Mouse (Mus musculus): ENCODE data around the gene Ugt1a9. TPM values are rescaled to one million over a fixed set of nuclear protein-coding genes. Genes with fewer than 3 reads are reported as not detected.

The Ugt1a9 gene
- polyA plus RNA-seq, 1 experiment: not detected

- 69% methylated on average over 8 of the region's 8 CpGs for whole genome bisulfite sequencing
- H3K27ac ChIP-seq (ENCODE audit: control insufficient read depth, insufficient read depth, low read length): no peak overlapping the region
- no peak overlapping the region for H3K4me3 ChIP-seq (ENCODE audit: control insufficient read depth, insufficient read depth, low read length)
- H3K27me3 ChIP-seq (ENCODE audit: control insufficient read depth, insufficient read depth, low read length): no peaks in the 10 kb centered on the region
- no peaks in the 10 kb centered on the region for H3K4me1 ChIP-seq (replicated peaks; ENCODE audit: control insufficient read depth, insufficient read depth, low read length)
- TF ChIP-seq CTCF (IDR thresholded peaks at IDR 0.05; ENCODE audit: borderline replicate concordance, control insufficient read depth, extremely low read depth, insufficient read depth, low read length, poor library complexity) (no peak), POLR2A (IDR thresholded peaks at IDR 0.05; ENCODE audit: control insufficient read depth, extremely low read depth, insufficient read depth, low read length, poor library complexity) (no peak)
- no peaks in the 10 kb centered on the region for H3K36me3 ChIP-seq (ENCODE audit: control insufficient read depth, insufficient read depth, low read length)
- no peak for DNase-seq
Measured at GRCm38 (mm10) chr1:88212341-88213045, 141.9 kb downstream of the Ugt1a9 start.

GRCm38 (mm10) chr1:88213061-88213460, 142.5 kb downstream of the Ugt1a9 start:
- Histone ChIP-seq H3K27ac (ENCODE audit: control insufficient read depth, insufficient read depth, low read length) (no peak overlapping the region), H3K4me3 (ENCODE audit: control insufficient read depth, insufficient read depth, low read length) (no peak overlapping the region), H3K27me3 (ENCODE audit: control insufficient read depth, insufficient read depth, low read length) (no peaks in the 10 kb centered on the region), H3K36me3 (ENCODE audit: control insufficient read depth, insufficient read depth, low read length) (no peaks in the 10 kb centered on the region), H3K4me1 (replicated peaks; ENCODE audit: control insufficient read depth, insufficient read depth, low read length) (no peaks in the 10 kb centered on the region)
- TF ChIP-seq CTCF (IDR thresholded peaks at IDR 0.05; ENCODE audit: borderline replicate concordance, control insufficient read depth, extremely low read depth, insufficient read depth, low read length, poor library complexity): no peak
- no peak for TF ChIP-seq POLR2A (IDR thresholded peaks at IDR 0.05; ENCODE audit: control insufficient read depth, extremely low read depth, insufficient read depth, low read length, poor library complexity)
- no peak for DNase-seq
- 86% methylated on average over 1 of the region's 1 CpGs for WGBS

GRCm38 (mm10) chr1:88213766-88214461, 143.3 kb downstream of the Ugt1a9 start:
- Histone ChIP-seq H3K36me3 (ENCODE audit: control insufficient read depth, insufficient read depth, low read length) (no peaks in the 10 kb centered on the region), H3K4me1 (replicated peaks; ENCODE audit: control insufficient read depth, insufficient read depth, low read length) (no peaks in the 10 kb centered on the region), H3K4me3 (ENCODE audit: control insufficient read depth, insufficient read depth, low read length) (no peak overlapping the region), H3K27me3 (ENCODE audit: control insufficient read depth, insufficient read depth, low read length) (no peaks in the 10 kb centered on the region), H3K27ac (ENCODE audit: control insufficient read depth, insufficient read depth, low read length) (no peak overlapping the region)
- WGBS: 90% methylated on average over 2 of the region's 2 CpGs
- no peak for TF ChIP-seq POLR2A (IDR thresholded peaks at IDR 0.05; ENCODE audit: control insufficient read depth, extremely low read depth, insufficient read depth, low read length, poor library complexity)
- no peak for TF ChIP-seq CTCF (IDR thresholded peaks at IDR 0.05; ENCODE audit: borderline replicate concordance, control insufficient read depth, extremely low read depth, insufficient read depth, low read length, poor library complexity)
- DNase-seq: no peak

GRCm38 (mm10) chr1:88214462-88214952, 143.9 kb downstream of the Ugt1a9 start:
- TF ChIP-seq POLR2A (IDR thresholded peaks at IDR 0.05; ENCODE audit: control insufficient read depth, extremely low read depth, insufficient read depth, low read length, poor library complexity): no peak
- no peak for TF ChIP-seq CTCF (IDR thresholded peaks at IDR 0.05; ENCODE audit: borderline replicate concordance, control insufficient read depth, extremely low read depth, insufficient read depth, low read length, poor library complexity)
- Histone ChIP-seq H3K4me3 (ENCODE audit: control insufficient read depth, insufficient read depth, low read length) (no peak overlapping the region), H3K27ac (ENCODE audit: control insufficient read depth, insufficient read depth, low read length) (no peak overlapping the region), H3K36me3 (ENCODE audit: control insufficient read depth, insufficient read depth, low read length) (no peaks in the 10 kb centered on the region), H3K4me1 (replicated peaks; ENCODE audit: control insufficient read depth, insufficient read depth, low read length) (no peaks in the 10 kb centered on the region), H3K27me3 (ENCODE audit: control insufficient read depth, insufficient read depth, low read length) (no peaks in the 10 kb centered on the region)
- WGBS: 85% methylated on average over 2 of the region's 2 CpGs
- DNase-seq: no peak

- TF ChIP-seq POLR2A (IDR thresholded peaks at IDR 0.05; ENCODE audit: control insufficient read depth, extremely low read depth, insufficient read depth, low read length, poor library complexity): no peak
- TF ChIP-seq CTCF (IDR thresholded peaks at IDR 0.05; ENCODE audit: borderline replicate concordance, control insufficient read depth, extremely low read depth, insufficient read depth, low read length, poor library complexity): no peak
- H3K36me3 ChIP-seq (ENCODE audit: control insufficient read depth, insufficient read depth, low read length): no peaks in the 10 kb centered on the region
- no peaks in the 10 kb centered on the region for H3K27me3 ChIP-seq (ENCODE audit: control insufficient read depth, insufficient read depth, low read length)
- DNase-seq: no peak
- 73% methylated on average over 10 of the region's 10 CpGs for WGBS
- H3K27ac ChIP-seq (ENCODE audit: control insufficient read depth, insufficient read depth, low read length): no peak overlapping the region
- no peak overlapping the region for H3K4me3 ChIP-seq (ENCODE audit: control insufficient read depth, insufficient read depth, low read length)
- no peaks in the 10 kb centered on the region for H3K4me1 ChIP-seq (replicated peaks; ENCODE audit: control insufficient read depth, insufficient read depth, low read length)
Measured at GRCm38 (mm10) chr1:88215466-88216380, 145.1 kb downstream of the Ugt1a9 start.

DNA sequence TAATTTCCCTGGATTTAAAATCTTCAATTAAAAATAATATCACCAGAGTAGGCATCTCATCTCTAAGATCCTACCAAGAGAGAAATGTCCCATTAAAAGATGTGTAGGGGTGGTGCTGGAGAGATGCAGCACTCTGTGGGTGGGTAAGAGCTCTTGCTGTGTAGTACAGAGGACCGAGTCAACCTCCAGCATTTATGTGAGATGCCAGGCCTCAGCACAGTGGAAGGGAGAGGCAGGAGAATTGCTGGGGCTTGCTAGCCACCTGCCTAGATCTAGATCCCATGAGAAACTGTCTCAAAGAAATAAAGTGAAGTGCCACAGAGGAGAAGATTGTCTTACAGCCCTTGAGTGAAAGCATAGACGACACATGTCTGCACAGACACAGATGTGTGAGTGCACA, 146.0 kb downstream of the Ugt1a9 start:
- TF ChIP-seq POLR2A (IDR thresholded peaks at IDR 0.05; ENCODE audit: control insufficient read depth, extremely low read depth, insufficient read depth, low read length, poor library complexity) (no peak), CTCF (IDR thresholded peaks at IDR 0.05; ENCODE audit: borderline replicate concordance, control insufficient read depth, extremely low read depth, insufficient read depth, low read length, poor library complexity) (no peak)
- no peak overlapping the region for H3K4me3 ChIP-seq (ENCODE audit: control insufficient read depth, insufficient read depth, low read length)
- H3K27me3 ChIP-seq (ENCODE audit: control insufficient read depth, insufficient read depth, low read length): no peaks in the 10 kb centered on the region
- no peak for DNase-seq
- WGBS: 65% methylated on average over 2 of the region's 2 CpGs
- no peaks in the 10 kb centered on the region for H3K36me3 ChIP-seq (ENCODE audit: control insufficient read depth, insufficient read depth, low read length)
- no peak overlapping the region for H3K27ac ChIP-seq (ENCODE audit: control insufficient read depth, insufficient read depth, low read length)
- no peaks in the 10 kb centered on the region for H3K4me1 ChIP-seq (replicated peaks; ENCODE audit: control insufficient read depth, insufficient read depth, low read length)

Data from thymus, adult 2 months (tissue).